Mouse (Mus musculus) adrenal gland (tissue): Measurements from ENCODE around the gene Kmt5a.
"Not testable (repeated sequence)": the region's sequence is repeated elsewhere in the genome, so short reads cannot be mapped to it uniquely, and the experiment has no call there.

ENCODE experiments used
- intact Hi-C: fragments of 180-260 bp; cut with DNase I; formaldehyde crosslinking; loops from one replicate; pipeline ENCODE4 v1.15.1; 2025

Gene Kmt5a

DNA sequence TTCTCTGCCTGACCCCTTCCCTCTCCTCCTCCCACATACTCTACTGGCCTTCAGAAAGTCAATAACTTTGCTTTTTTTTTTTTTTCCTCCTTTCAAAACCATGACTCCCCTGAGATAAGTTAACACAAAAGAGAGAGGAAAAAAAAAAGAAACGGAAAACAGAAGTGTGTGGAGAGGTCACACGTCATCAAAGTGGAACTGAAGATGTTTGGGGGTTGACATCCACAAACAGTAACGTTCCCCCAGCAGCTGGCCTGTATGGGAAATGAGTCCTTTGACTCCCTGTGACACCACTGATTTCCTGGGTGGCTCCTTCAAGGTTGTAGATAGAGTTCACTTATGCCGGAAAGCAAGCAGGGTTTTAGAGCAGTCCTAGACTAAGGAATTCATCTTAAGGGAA is 40.4 kb downstream of the Kmt5a start:
- intact Hi-C loops = no loop called here

- intact Hi-C loops = no loop called here
Measured at GRCm38 (mm10) chr5:124481714-124482113, 42.0 kb downstream of the Kmt5a start.

DNA sequence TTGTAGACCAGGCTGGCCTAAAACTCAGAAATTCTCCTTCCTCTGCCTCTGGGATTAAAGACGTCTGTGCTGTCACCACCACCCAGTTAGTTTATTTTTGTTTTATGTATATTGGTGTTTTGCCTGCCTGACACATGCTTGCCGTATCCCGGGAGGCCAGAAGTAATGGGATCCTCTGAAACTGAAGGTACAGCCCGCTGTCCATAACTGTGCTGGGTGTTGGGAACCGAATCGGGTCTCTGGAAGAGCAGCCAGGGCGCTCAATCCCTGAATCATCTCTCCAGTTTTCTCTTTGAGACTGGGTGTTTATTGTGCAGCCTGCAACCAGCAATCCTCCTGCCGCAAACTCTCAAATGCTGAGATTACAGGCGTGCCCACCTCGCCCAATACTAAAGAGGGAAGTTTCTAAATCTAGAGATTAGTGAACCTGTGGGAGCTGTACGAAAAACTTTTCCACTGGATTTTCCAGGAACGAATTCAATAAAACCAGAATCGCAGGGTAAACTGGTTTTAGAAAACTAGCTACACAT is 42.8 kb downstream of the Kmt5a start:
- intact Hi-C loops = no loop called here

DNA sequence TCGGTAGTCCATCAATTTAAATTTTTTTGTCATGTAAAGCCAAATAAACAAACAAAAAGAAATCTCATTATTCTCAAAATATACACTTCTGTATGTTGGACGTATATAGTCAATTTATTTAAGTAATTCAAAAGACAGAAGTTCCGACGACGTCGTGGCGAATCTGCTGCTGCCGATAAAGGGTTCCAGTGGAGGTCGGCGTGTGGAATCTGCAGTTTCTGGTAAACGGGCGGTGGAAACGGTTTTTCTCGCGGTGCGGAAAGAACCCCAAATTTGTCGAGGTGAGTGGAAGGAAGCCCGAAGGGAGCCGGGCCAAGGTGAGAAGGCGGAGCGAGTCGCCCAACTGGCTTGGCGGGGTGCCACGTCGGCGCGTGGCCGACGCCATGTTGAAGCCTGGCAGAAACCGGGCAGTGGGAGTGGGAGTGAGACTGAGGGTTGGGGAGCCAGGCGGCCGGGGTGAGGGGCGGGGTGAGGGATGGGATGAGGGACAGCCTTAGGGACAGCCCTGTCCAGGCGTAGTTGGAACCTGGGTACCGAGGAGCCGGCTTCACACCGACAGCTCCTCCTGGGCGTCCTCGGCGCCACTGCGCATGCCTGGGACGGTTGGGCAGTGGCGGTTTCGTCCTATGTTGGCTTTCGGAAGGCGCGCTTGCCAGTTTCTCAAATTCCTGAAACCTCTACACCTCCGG is 43.4 kb downstream of the Kmt5a start, which contains the start of gene Snrnp35:
Gene Snrnp35, plus strand, starts transcription at position 169 of the 689 bp plus-strand sequence.
- intact Hi-C loops = no loop called here

- intact Hi-C loops = no loop called here
Measured at GRCm38 (mm10) chr5:124483655-124484396, 44.1 kb downstream of the Kmt5a start.

GRCm38 (mm10) chr5:124485654-124486053 is 45.9 kb downstream of the Kmt5a start:
- intact Hi-C loops = loop anchor here (5.0 kb wide), 1 partner anchor 53 kb away; no protein-coding TSS in a partner anchor

DNA sequence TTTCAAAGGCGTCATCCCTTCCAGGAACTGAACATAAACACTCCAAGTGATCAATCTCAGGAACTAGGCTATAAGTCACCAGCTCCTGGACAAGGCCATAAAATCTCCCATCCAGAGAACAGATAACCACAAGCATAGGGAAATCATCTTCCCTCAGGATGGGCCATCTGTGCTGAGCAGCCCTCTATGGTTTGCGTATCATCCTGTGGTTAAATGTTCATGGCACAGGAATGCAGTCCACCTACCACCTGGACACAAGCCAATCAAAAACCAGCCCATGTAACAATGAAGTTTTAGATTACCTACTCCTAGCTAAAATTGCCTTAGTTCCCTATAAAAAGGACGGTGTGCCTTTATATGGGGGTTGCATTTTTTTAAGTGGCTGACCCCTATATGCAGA is 49.2 kb downstream of the Kmt5a start:
- intact Hi-C loops = loop anchor here (5.0 kb wide), 1 partner anchor 57 kb away; no protein-coding TSS in a partner anchor

DNA sequence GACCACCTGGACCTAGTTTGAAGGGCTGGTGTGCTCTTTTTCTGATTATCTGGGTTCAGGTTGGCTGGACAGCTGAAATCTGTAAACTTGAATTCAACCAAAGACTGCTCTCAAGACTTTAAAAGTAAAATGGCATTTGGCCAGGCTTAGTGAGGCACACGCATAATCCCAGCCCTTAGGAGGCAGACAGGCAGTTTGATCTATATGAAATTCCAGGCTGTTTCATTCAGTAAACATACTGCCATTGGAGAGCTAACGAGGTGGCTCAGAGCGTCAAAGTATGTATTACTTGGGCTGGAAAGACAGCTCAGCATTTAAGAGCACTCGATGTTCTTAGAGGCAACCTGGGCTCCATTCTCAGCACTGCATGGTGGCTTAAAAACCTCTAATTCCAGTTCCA is 52.0 kb downstream of the Kmt5a start:
- intact Hi-C loops = loop anchor here (5.0 kb wide), 1 partner anchor 36 kb away; no protein-coding TSS in a partner anchor

DNA sequence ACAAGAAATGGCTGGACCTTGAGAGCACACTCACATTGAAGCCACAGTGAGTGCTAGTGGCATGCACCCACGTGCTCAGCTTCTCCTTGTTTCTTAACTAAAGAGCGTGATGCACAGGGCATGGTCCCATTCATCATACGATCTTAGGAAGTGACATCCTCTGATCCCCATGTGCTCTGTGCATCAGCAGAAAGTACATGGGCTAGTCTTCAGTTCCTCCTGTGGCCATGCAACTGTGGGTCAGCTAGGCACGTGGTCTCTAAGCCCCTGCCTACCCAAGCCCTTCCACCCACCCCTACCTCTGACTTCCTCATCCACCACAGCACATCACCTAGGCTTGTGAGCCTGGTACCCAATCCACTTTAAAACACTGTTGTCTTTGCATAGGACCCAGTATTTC is 52.9 kb downstream of the Kmt5a start:
- intact Hi-C loops = loop anchor here (5.0 kb wide), 1 partner anchor 35 kb away; no protein-coding TSS in a partner anchor

GRCm38 (mm10) chr5:124493455-124493854 is 53.7 kb downstream of the Kmt5a start:
- intact Hi-C loops = loop anchor here (5.0 kb wide), 1 partner anchor 34 kb away; no protein-coding TSS in a partner anchor

DNA sequence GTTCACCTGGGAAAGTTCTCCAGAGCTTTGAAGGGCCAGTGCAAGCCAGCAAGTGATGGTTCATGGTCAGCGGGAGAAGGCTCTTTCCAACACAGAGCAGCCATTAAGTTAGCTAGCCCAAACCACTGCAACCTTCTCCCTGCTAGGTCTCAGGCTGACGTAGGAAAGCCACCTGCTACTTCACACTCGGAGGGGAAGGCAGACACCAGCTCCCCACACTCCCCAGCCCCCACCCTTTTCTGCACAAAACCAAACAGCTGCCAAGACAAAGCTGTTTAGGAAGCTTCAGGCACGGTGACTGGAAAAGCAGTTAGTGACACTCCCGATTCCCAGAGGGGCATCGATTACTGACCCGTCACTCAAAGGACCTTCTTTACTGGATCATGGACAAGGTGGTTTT is 55.8 kb downstream of the Kmt5a start:
- intact Hi-C loops = no loop called here

DNA sequence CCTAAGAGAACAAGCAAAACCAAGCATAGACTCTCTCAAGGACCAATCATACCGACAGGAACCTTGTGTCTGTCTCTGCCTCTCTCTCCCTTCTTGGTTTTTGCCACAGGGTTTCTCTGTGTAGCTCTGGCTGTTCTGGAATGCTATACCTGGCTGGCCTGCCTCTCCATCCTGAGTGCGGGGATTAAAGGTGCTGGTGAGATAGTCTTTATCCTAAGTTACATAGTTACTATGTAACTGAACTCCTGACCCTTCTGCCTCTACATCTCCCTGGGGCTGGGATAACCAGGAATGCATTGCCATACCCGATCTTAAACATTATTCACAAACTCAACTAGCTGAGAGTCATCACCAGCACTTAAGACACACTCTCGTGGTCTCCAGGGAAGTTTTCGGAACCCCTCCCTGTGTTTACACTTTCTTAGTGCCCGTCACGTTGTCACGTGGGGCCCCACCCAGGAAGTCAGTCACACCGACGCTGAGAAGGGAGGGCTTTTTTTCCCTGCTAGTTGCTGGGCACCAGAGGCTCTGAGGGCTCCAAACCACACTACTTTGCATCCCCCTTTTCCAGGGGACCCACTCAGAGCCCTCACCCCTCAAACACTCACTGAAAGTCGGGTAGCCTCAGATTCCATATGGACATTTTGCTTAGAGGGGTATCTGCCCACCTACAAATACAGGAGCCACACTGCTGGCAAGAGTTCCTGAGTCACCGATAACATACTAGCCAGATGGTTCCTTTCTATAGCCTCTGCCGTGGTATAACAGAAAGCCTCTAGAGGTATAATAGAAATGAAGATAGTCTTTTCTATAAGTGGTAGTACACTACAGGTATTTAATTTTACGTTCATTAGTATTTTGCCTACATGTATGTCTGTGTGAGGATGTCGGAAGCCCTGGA is 57.1 kb downstream of the Kmt5a start:
- intact Hi-C loops = no loop called here

GRCm38 (mm10) chr5:124498221-124498876 is 58.6 kb downstream of the Kmt5a start:
- intact Hi-C loops = no loop called here

GRCm38 (mm10) chr5:124499001-124499400 is 59.3 kb downstream of the Kmt5a start:
- intact Hi-C loops = no loop called here

DNA sequence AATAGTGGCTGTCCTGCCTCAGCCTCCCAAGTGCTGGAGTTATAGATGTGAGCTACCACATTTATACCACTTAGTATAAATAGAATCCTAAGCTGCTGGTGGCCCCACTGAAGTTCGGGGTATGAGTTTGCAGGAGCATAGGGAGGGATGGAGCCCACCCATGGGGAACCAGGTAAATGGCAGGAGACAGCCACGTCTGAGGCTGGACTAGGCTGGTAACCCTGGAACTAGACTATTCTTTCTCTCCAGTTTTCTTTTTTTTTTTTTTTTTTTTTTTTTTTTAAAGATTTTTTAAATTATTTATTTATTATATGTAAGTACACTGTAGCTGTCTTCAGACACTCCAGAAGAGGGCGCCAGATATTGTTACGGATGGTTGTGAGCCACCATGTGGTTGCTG is 60.3 kb downstream of the Kmt5a start:
- intact Hi-C loops = not testable (repeated sequence)

DNA sequence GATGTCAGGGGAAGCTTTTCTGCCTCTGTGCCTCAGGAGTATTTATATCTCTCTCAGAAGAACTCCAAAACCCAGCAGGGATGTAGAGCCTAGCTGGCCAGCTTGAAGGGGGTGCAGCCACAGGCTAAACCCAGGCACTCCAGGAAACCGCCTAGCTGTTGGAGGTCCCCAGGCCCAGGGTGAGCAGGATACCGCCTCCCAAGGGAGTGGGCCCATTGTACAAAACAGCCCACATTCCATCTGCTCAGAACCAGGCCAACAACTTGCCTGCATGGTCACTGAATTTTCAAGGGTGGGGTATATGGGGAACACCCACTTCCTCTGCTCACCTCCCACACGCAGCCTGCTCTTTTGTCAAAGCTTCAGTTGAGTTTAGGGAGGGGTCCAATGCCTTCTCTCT is 60.8 kb downstream of the Kmt5a start:
- intact Hi-C loops = no loop called here

GRCm38 (mm10) chr5:124501541-124501940 is 61.8 kb downstream of the Kmt5a start:
- intact Hi-C loops = no loop called here

GRCm38 (mm10) chr5:124503742-124504141 is 64.0 kb downstream of the Kmt5a start:
- intact Hi-C loops = no loop called here

DNA sequence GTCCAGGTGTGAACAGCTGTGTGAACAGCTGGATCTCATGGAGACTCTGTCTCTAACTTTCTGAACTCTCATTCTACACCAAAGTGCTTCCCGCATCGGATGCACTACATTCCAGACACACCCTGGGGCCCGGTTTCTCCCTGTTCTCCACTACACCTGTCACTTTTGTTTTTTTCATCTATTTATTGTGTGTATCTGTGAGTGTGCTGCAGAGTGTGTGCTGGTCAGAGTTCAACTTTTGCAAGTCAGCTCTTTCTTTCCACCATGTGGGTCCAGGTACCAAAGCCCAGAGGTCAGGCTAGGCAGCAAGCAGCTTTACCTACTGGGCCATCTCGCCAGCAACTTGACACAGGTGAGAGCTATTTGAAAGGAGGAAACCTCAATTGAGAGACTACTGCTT is 65.5 kb downstream of the Kmt5a start:
- intact Hi-C loops = no loop called here

- intact Hi-C loops = no loop called here
Measured at GRCm38 (mm10) chr5:124506731-124507359, 67.1 kb downstream of the Kmt5a start.
